Mouse (Mus musculus): Measurements from ENCODE around the gene Cyp24a1.
A peak's percentile ranks its signal among the peaks of the same experiment; 100 is the strongest.
"Not testable (repeated sequence)": the region's sequence is repeated elsewhere in the genome, so short reads cannot be mapped to it uniquely, and the experiment has no call there.

Gene Cyp24a1

DNA sequence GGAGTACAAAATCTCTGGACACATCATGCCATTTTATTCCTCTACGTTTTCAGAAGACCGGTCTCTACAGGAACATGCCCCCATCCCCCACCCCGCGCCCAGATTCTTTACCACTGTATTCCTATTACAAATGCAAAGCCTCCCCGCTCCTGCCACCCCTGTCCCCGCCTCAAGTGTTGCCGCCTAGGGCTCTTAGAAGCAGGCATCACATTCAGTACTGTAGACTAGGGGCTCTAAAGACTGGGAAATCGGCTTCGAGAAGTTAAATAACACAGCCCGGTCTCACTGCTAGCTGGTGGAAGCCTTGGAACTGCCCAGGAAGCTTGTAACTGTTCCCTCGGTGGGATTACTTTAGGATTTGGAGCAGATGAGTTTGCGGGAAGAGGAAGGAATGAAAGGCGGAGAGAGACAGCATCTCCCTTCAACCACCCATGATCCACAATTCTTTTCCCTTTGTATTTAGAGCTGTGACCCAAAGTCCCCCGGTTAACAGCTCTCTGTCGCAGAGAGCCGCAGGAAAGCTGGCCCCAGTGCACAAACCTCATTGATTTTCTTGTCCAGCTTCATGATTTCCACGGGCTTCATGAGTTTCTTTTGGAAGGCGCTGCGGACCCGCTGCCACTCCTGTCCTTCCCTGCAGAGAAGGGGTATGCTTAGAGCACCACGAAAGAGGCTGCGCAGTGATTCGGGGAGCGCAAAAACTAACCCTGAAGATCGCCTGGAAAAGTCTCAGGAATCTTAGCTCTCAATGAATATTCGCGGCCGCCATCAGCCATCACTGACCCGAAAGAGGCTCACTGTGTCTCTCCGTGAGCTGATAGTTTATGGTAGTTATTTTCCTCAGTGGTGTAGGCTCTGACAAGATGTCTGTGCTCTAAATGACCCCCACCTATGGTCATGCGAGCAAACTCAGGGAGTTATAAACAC lies 1.9 kb downstream of the Cyp24a1 start:
- DNase-seq, result no peak

DNA sequence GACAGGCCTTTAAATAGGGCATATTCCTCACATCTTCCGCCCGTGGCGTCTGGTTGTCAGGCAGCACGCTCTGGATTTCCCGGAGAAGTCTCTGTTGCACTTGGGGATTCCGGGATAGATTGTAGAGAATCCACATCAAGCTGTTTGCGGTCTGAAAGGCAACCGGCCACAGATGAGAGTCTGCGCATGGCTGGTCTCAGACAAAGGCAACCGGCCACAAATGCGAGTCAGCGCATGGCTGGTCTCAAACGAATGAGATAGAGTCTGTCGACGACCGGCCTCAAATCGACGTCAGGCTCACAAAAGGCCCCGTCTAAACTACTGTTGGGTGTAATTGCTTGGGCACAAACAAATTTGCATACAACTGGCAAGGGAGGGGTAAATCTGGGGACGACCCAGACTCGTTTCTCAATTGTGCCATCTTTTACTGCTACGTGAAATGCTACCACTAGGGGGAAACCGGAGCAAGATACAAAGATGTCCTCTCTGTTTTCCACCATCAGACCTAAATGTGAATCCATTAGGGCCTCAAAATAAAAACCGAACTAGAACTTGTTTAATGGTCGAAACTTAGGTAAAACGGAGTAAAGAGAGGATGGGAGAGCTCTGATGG lies 8.9 kb downstream of the Cyp24a1 start:
- peak; percentile 15 for DNase-seq

- no peak for DNase-seq
These were observed 9.7 kb downstream of the Cyp24a1 start for GRCm38 (mm10) chr2:170487202-170487601.

DNA sequence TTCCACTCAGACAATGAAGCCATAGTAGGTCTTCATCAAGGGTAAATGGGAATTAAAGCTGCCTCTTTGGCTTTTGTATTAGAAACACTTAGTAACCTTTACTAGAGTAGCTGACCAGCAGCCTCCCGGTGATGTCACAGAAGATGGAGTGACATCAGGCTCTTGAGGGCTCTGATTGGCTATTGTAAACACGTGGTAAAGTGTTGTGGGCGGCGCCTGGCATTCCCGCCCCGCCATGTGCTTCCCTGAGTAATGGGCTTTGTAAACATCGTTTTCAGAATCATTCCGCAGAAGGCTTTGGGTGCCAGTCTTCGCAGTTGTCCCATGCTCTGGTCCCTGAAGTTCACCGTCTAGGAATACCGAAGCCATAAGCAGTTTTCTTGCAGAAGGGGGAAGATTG lies 13.0 kb downstream of the Cyp24a1 start:
- no peak for DNase-seq

DNA sequence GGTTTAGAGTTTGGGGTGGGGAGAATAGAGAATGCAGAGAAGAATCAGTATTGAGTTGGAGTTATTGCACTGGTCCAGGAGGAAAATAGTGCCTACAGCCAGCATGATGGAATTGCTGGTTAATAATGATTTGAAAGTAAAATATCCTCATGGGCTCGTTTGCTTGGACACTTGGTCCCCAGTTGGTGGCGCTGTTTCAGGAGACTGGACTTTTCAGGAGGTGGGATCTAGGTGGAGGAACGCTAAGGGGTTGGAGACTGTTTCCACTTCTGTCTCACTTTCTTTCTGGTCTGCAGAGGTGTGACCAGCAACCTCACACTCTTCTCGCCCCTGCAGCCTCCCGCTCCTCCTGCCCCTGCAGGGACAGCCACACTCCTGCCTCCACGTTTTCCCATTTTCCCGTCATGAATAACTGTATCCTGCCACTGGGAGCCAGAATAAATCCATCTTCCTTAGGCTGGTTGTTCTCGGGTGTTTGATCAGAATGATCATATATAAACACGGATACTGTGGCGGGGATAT lies 14.9 kb downstream of the Cyp24a1 start:
- DNase-seq, result no peak

GRCm38 (mm10) chr2:170476643-170477042 lies 20.3 kb downstream of the Cyp24a1 start:
- no peak for DNase-seq

- peak; percentile 71 for DNase-seq
These were observed 20.7 kb downstream of the Cyp24a1 start for GRCm38 (mm10) chr2:170476215-170476614.

DNA sequence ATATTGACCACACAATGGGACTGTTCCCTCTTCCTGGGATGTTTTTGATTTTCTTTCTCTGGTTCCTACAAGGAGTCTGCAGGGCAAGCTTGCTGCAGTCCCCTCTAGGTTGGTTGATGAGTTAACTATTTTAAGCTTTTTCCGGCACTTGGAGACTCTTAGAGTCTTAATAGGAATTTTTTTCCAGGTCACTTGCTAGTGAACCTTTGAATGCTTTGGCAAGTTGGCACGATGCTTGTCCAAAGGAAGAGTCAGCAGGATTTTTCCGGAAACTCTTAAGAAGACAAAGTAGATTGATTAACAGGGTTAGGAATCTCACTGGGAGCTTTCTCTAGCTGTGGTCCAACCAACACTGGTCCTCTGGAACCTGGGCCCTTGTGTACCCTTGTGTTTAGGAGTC lies 21.8 kb downstream of the Cyp24a1 start:
- DNase-seq, result no peak

DNA sequence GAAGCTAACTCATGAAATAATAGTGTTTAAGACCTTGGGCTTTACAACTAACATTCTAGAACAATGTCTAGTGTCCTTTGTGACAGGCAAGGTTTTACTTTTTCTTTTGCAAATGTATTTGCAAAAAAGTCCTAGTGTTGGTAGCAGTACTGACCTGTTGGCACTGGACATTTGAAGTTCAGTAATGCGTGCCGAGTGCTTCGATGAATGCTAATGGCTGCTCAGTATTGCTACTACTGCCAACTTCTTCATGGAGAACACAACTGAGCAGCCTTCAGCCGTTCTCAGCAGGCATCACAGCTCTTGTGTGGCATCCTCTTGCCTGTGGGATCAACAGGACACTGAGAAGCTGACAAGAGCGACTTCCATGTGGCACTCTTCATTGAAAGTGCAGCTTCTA lies 22.8 kb downstream of the Cyp24a1 start:
- DNase-seq, result no peak

- DNase-seq, result no peak
These were observed 26.4 kb downstream of the Cyp24a1 start for GRCm38 (mm10) chr2:170470591-170470990.

DNA sequence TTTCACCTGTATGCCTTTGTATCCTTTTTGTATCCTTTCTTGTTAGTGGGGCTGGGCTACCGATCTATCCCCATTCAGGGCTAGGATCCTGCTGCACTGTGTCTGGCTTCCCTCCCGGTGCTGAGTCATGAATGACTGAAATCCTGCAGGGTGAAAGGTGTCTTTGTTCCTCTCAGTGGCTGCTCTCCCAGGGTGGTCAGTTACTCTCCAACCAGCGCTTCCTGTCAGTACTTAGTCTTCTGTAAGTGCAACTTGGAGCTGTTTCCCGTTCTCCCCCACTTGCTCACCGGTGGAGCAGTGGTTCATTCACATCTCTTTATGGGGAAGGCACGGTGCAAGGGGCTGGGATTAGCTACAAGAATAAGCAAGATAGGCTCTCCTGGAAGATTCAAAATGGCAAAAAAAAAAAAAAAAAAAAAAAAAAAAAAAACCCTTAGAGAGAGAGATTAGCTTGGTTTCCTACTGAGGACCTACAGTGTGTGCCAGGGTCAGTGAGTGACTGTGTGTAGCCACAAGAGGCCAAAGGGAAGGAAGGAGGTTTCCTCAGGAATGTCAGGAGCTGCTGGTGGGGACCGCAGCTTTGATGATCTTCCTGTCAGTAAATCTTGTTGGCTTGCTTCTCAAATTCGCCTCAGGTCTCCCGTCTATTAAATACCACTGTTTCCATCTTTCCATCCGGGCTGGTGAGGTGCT lies 27.2 kb downstream of the Cyp24a1 start:
- DNase-seq, result no peak

GRCm38 (mm10) chr2:170468009-170468408 lies 28.9 kb downstream of the Cyp24a1 start:
- DNase-seq, result peak; percentile 66

GRCm38 (mm10) chr2:170464817-170465216 lies 32.1 kb downstream of the Cyp24a1 start:
- DNase-seq, result no peak

DNA sequence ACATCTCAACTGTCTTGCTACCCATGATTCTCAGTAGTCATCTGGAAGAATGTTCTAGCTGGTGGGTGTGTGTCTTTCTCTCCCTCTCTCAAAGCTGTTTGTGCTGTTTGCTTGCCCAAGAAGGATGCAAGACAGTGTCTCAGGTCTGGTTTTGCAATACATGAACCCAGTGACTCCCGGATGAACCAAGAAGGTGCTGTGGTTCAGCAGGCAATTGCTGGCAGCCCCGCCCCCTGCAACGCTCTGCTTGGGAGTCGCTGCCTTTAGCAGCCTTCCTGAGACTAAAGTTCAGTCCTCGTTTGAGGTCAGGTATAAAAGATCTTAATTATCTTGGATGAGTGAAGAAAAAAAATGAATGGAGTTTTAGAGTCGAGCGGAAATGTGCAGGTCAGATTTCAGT lies 35.3 kb downstream of the Cyp24a1 start:
- no peak for DNase-seq

DNA sequence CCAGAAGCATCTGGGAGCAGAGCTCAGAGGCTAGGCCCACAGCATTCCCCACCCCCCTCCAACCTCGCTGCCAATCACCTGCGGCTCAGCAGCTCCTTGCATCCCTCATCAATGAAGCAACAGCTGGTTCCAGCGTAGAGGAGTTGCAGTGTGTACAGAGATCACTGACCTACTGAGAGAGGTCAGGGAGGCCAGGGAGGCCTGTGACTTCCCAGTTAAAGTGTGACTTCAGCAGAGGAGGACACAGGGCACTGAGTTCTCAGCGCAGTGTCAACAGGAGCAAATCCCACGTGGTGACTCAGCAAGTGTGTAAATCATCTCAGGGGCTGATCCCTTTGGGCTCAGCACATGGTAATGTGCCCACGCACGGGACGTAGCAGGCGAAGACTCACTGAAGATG lies 37.1 kb downstream of the Cyp24a1 start:
- DNase-seq, result no peak

GRCm38 (mm10) chr2:170459183-170459582 lies 37.8 kb downstream of the Cyp24a1 start:
- no peak for DNase-seq

DNA sequence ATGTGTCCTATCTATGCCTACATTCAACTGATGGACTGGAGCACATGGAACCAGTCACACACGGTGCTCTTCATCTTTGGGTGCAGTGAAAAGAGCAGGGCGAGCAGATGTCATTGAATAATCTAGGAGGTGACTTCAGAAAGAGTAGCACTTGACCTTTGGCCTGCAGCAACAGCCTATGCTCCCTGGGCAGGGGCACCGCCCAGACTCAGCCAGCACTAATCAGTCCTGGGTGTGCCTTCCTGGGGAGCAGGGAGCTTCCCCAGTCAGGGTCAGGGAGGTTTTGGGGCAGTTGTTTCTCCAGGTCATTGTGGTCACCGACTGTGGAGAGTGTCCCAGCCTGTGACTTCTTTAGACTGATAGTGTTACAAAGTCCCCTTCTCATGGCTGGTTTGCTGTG lies 43.1 kb downstream of the Cyp24a1 start:
- DNase-seq, result not testable (repeated sequence)

GRCm38 (mm10) chr2:170450933-170451332 lies 46.0 kb downstream of the Cyp24a1 start:
- DNase-seq, result peak; percentile 81

- DNase-seq, result no peak
These were observed 49.3 kb downstream of the Cyp24a1 start for GRCm38 (mm10) chr2:170447651-170448050.

DNA sequence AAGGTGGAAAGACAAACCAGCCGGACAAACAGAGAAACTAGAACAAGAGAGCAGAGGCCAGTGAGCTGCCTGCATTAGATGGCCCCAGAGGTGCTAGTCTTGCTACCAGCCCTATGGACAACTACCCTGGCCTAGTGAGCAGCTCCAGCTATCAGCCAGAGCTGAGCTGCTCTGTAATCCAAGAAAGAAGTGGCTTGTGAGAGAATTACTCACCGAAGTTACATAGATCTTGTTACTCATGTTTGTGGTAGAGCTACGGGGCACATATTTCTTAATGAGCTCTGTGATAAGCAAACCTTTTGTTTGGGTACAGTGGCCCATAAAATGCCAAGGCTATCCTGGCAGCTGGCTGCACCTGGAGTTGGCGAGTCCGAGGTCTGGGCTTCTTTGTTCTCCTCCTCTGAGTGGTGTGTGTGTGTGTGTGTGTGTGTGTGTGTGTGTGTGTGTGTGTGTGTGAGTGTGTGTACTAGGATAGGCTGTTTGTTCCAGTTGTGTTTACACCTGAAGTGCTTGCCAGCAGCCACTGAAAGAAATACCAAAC lies 50.0 kb downstream of the Cyp24a1 start:
- DNase-seq, result no peak

DNA sequence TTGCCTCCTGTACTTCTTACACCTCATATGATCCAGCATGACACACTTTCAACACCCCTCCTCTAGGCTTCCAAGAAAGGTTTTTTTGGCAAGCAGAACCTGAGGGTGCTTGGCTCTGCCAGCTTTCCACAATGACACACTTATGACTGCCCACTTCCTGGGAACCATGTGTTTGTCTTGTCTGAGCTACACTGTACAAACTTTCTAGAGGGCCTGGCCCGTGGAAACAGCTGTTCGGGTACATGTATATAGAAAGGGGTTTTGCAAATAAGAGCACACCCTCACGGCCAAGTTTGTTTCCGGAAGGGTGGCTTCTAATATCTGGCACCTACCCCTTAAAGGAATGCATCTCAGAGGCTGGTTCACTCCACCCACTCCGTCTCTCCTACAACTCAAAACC lies 51.1 kb downstream of the Cyp24a1 start:
- no peak for DNase-seq

GRCm38 (mm10) chr2:170442535-170442934 lies 54.4 kb downstream of the Cyp24a1 start:
- peak; percentile 46 for DNase-seq

- DNase-seq, result no peak
These were observed 58.2 kb downstream of the Cyp24a1 start for GRCm38 (mm10) chr2:170438782-170439181.
